Mouse (Mus musculus): ENCODE measurements around the gene Gm7029. TPM values are rescaled to one million over a fixed set of nuclear protein-coding genes. Genes with fewer than 3 reads are reported as not detected.
"Not testable (repeated sequence)": the region's sequence is repeated elsewhere in the genome, so short reads cannot be mapped to it uniquely, and the experiment has no call there.

Gene Gm7029
- polyA plus RNA-seq, 1 experiment from 2014 or later = not detected

DNA sequence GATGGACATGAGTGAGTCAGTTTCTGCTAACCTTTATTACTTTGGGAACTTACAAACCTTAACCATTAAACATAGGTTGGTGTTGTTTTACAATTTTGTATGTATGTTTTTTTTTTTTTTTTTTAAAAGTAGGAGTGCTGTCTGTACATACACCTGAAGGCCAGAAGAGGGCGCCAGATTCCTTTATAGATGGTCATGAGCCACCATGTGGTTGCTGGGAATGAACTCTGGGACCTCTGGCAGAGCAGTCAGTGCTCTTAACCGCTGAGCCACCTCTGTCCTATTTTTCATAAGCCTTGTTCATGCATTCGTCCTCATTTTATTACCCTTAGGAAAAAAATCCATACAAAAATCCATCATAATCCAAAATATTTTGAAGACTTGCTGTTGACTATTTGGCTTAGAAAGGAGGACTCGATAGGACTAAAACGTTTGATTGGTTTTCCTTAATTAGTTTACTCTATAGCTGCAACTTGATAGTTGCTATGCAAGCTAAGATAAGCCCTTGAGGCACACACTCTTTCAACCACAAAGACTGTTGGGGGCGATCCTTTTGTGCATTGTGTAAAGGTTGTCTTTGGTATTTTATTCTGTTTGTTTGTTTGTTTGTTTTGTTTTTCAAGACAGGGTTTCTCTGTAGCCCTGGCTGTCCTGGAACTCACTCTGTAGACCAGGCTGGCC, 23.6 kb downstream of the Gm7029 start:
- Histone ChIP-seq H3K4me1 (no peaks in the 10 kb centered on the region), H3K27ac (no peak overlapping the region), H3K27me3 (no peaks in the 10 kb centered on the region), H3K9ac (no peak overlapping the region), H3K4me3 (replicated peaks) (no peak overlapping the region), H3K36me3 (no peaks in the 10 kb centered on the region), H3K9me3 (replicated peaks) (no peaks in the 10 kb centered on the region), H3K4me2 (no peak overlapping the region)
- no peak for ATAC-seq (replicated peaks; ENCODE audit: low FRiP score)
- whole genome bisulfite sequencing = 42% methylated on average over 6 of the region's 6 CpGs

DNA sequence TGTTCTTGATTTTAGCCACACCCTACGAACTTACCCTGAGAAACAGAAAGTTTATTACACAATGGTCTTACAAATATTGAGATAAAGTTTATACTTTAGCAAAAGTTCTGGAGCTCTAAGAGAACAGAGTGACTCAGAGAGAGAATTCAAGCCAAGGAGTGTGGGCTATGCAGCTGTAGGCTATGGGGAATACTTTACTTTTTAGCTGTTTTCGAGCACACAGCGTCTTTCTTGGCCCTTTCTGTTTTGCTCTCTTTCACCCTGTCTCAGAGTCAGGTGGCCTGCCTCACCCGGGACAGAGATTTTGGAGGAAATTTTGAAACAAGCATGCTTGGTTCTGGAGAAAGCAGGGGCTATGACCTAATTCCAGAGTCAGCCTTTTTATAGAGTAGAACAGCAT, 24.6 kb downstream of the Gm7029 start:
- not testable (repeated sequence) for H3K4me2 ChIP-seq; H3K9me3 ChIP-seq (replicated peaks); H3K4me3 ChIP-seq (replicated peaks); H3K4me1 ChIP-seq; ATAC-seq (replicated peaks; ENCODE audit: low FRiP score); H3K9ac ChIP-seq; H3K27me3 ChIP-seq; H3K36me3 ChIP-seq; H3K27ac ChIP-seq
- 81% methylated on average over 4 of the region's 4 CpGs for WGBS

- ATAC-seq (replicated peaks; ENCODE audit: low FRiP score) = no peak
- Histone ChIP-seq H3K9me3 (replicated peaks) (no peaks in the 10 kb centered on the region), H3K27ac (no peak overlapping the region), H3K27me3 (no peaks in the 10 kb centered on the region), H3K36me3 (no peaks in the 10 kb centered on the region), H3K4me1 (no peaks in the 10 kb centered on the region), H3K9ac (no peak overlapping the region), H3K4me2 (no peak overlapping the region), H3K4me3 (replicated peaks) (no peak overlapping the region)
- whole genome bisulfite sequencing = 75% methylated on average over 4 of the region's 4 CpGs
Measured at GRCm38 (mm10) chr17:33899642-33900041, 26.0 kb downstream of the Gm7029 start.

DNA sequence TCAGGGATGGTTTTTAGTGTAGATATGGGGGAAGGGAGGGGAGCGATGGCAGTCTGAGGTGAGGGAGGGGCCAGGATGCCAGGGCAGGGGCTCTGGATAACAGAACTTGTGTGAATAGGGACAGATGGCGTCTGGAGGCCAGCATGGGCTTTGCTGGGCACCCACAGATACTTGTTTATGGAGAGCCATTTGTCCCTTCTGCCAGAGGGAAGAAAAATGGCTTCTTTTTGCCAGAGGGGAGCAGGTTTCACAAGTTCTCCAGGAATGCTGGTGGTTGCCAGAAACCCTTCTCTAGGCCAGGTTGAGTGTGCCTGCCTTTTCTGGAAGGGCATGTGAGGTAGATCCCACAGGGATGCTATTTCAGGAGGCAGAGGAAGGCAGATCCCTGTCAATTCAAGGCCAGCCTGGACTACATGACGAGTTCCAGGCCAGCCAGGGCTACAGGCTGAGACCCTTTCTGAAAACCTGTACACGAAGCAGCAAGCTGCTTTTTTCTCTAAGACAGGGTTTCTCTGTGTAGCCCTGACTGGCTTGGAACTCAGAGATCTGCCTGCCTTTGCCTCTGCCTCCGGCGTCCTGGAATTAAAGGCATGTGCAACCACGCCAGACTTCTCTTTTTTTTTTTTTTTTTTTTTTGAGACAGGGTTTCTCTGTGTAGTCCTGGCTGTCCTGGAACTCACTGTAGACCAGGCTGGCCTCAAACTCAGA, 26.8 kb downstream of the Gm7029 start:
- no peak overlapping the region for H3K4me3 ChIP-seq (replicated peaks)
- no peak overlapping the region for H3K9ac ChIP-seq
- no peak for ATAC-seq (replicated peaks; ENCODE audit: low FRiP score)
- H3K27ac ChIP-seq = no peak overlapping the region
- H3K9me3 ChIP-seq (replicated peaks) = no peaks in the 10 kb centered on the region
- H3K27me3 ChIP-seq = no peaks in the 10 kb centered on the region
- H3K4me2 ChIP-seq = no peak overlapping the region
- WGBS = 62% methylated on average over 7 of the region's 7 CpGs
- H3K4me1 ChIP-seq = no peaks in the 10 kb centered on the region
- no peaks in the 10 kb centered on the region for H3K36me3 ChIP-seq

GRCm38 (mm10) chr17:33900989-33901314, 27.3 kb downstream of the Gm7029 start:
- Histone ChIP-seq H3K27ac (no peak overlapping the region), H3K4me3 (replicated peaks) (no peak overlapping the region), H3K36me3 (no peaks in the 10 kb centered on the region), H3K4me2 (no peak overlapping the region), H3K9me3 (replicated peaks) (no peaks in the 10 kb centered on the region), H3K4me1 (no peaks in the 10 kb centered on the region), H3K27me3 (no peaks in the 10 kb centered on the region), H3K9ac (no peak overlapping the region)
- WGBS = 86% methylated on average over 4 of the region's 4 CpGs
- no peak for ATAC-seq (replicated peaks; ENCODE audit: low FRiP score)

- H3K4me1 ChIP-seq = no peaks in the 10 kb centered on the region
- H3K4me2 ChIP-seq = no peak overlapping the region
- no peaks in the 10 kb centered on the region for H3K36me3 ChIP-seq
- no peaks in the 10 kb centered on the region for H3K9me3 ChIP-seq (replicated peaks)
- no peak overlapping the region for H3K27ac ChIP-seq
- H3K9ac ChIP-seq = no peak overlapping the region
- no peaks in the 10 kb centered on the region for H3K27me3 ChIP-seq
- ATAC-seq (replicated peaks; ENCODE audit: low FRiP score) = no peak
- 58% methylated on average over 4 of the region's 4 CpGs for WGBS
- H3K4me3 ChIP-seq (replicated peaks) = no peak overlapping the region
Measured at GRCm38 (mm10) chr17:33901653-33902052, 28.0 kb downstream of the Gm7029 start.

DNA sequence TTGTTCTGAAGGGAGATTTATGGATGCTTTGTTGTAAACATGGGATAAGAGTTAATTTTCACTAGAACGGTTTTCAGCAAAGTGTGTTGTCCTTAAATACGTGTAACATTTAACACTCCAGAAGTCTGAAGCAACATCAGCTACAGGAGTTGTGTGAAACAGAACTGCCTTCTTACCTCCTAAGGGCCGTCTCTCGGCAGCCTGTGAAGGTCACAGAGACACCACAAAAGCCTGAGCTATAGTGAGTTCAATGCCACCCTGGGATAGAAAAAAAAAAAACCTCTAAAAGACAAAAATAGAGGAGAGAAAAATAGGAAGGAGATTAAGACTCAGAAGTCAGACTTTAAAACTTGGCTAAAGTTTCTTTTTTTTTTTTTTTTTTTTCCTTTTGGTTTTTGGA, 28.4 kb downstream of the Gm7029 start:
- Histone ChIP-seq H3K4me3 (replicated peaks) (no peak overlapping the region), H3K36me3 (no peaks in the 10 kb centered on the region), H3K4me2 (no peak overlapping the region), H3K27me3 (no peaks in the 10 kb centered on the region), H3K4me1 (no peaks in the 10 kb centered on the region), H3K27ac (no peak overlapping the region), H3K9ac (no peak overlapping the region), H3K9me3 (replicated peaks) (no peaks in the 10 kb centered on the region)
- WGBS = 21% methylated on average over 4 of the region's 4 CpGs
- ATAC-seq (replicated peaks; ENCODE audit: low FRiP score) = no peak

GRCm38 (mm10) chr17:33902491-33902890, 28.9 kb downstream of the Gm7029 start:
- H3K4me1 ChIP-seq = peaks cover 1% of the 10 kb centered on the region; the same call in 1 of the 2 replicates
- no peaks in the 10 kb centered on the region for H3K9me3 ChIP-seq (replicated peaks)
- no peaks in the 10 kb centered on the region for H3K36me3 ChIP-seq
- no peak for ATAC-seq (replicated peaks; ENCODE audit: low FRiP score)
- H3K27ac ChIP-seq = no peak overlapping the region
- no peak overlapping the region for H3K9ac ChIP-seq
- no peak overlapping the region for H3K4me2 ChIP-seq
- H3K4me3 ChIP-seq (replicated peaks) = no peak overlapping the region
- no peaks in the 10 kb centered on the region for H3K27me3 ChIP-seq
- 74% methylated on average over 7 of the region's 7 CpGs for WGBS

- H3K4me1 ChIP-seq = peaks cover 12% of the 10 kb centered on the region
- not testable (repeated sequence) for H3K27me3 ChIP-seq; ATAC-seq (replicated peaks; ENCODE audit: low FRiP score); H3K36me3 ChIP-seq; H3K4me2 ChIP-seq; H3K9me3 ChIP-seq (replicated peaks); H3K27ac ChIP-seq; H3K4me3 ChIP-seq (replicated peaks); H3K9ac ChIP-seq
- WGBS = 78% methylated on average over 6 of the region's 6 CpGs
Measured at GRCm38 (mm10) chr17:33903911-33904651, 30.4 kb downstream of the Gm7029 start.

DNA sequence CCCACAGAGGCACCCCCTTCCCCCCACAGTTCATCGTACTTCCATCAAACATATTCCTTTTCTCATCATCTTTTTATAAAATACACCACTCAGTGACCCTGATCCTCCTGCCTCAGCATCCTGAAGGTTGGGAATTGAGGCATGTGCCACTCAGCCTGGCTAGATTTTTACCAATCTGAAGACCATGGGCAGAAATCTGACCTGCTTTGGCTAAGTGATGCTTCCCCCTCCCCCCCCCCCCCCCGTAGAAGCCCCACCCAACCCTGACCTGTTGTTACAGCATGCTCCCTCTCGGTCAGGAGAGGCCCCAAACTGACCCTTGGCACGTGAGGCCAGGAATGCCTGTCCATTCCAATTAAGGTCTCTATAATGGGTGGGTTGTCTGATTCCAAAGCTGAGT, 31.2 kb downstream of the Gm7029 start, which contains the start of gene Platr17:
Platr17 (plus strand) TSS at position 301 of the 400 bp plus-strand sequence.
- peaks cover 12% of the 10 kb centered on the region for H3K4me1 ChIP-seq
- not testable (repeated sequence) for H3K9ac ChIP-seq; H3K4me2 ChIP-seq; H3K9me3 ChIP-seq (replicated peaks); H3K27me3 ChIP-seq; H3K27ac ChIP-seq; H3K4me3 ChIP-seq (replicated peaks); H3K36me3 ChIP-seq; ATAC-seq (replicated peaks; ENCODE audit: low FRiP score)
- WGBS = 25% methylated on average over 4 of the region's 4 CpGs

- no peaks in the 10 kb centered on the region for H3K27me3 ChIP-seq
- H3K36me3 ChIP-seq = peaks cover 27% of the 10 kb centered on the region
- under 1% methylated on average over 44 of the region's 44 CpGs for WGBS
- peaks cover 40% of the 10 kb centered on the region for H3K4me1 ChIP-seq
- peak overlapping the region; percentile 98 for H3K4me2 ChIP-seq
- H3K9ac ChIP-seq = peak overlapping the region; percentile 68
- no peaks in the 10 kb centered on the region for H3K9me3 ChIP-seq (replicated peaks)
- peak overlapping the region; percentile 94 for H3K27ac ChIP-seq
- ATAC-seq (replicated peaks; ENCODE audit: low FRiP score) = peak; percentile 63
- H3K4me3 ChIP-seq (replicated peaks) = peak overlapping the region; percentile 66
Measured at GRCm38 (mm10) chr17:33908331-33909076, 34.9 kb downstream of the Gm7029 start.
